ENCODE assay signal across 8 mouse cellular contexts in genomic region chr7:29238019-29238967, GRCm38 (mm10). TPM values are rescaled to one million over a fixed set of nuclear protein-coding genes. Genes with fewer than 3 reads are reported as not detected.
DNase-seq lines count a peak whose midpoint lies in the region; ATAC-seq and TF ChIP-seq lines count a peak whose summit lies in the region.

TSS of gene Yif1b (plus strand) at chr7:29238329.

- no peaks in the 10 kb centered on the region for H3K36me3 ChIP-seq in ES-Bruce4 (ENCODE audit: control insufficient read depth, insufficient read depth, low read length, poor library complexity, severe bottlenecking)
- H3K36me3 ChIP-seq in forebrain, embryonic 13.5 days (ENCODE audit: poor library complexity, severe bottlenecking), result no peaks in the 10 kb centered on the region
- H3K36me3 ChIP-seq in liver, postnatal 0 days (replicated peaks; ENCODE audit: insufficient read depth, low read length), result no peaks in the 10 kb centered on the region
- no peaks in the 10 kb centered on the region for H3K36me3 ChIP-seq in neural tube, embryonic 14.5 days (ENCODE audit: control insufficient read depth, insufficient read depth, low read length)

- intact Hi-C loops in heart, postnatal 10 days (cut with DNase I), result loop anchor here (2.0 kb wide), 1 partner anchor 57 kb away; the partner anchor contains the start of gene Psmd8

- H3K9ac ChIP-seq in ES-Bruce4 (ENCODE audit: low read depth, poor library complexity, severe bottlenecking), result peak within 1 kb of the TSS; percentile 37
- peak within 1 kb of the TSS; percentile 75 for H3K9ac ChIP-seq in forebrain, embryonic 13.5 days
- H3K9ac ChIP-seq in liver, postnatal 0 days (replicated peaks), result peak within 1 kb of the TSS; percentile 76
- H3K9ac ChIP-seq in neural tube, embryonic 14.5 days (replicated peaks; ENCODE audit: low read depth, low read length), result peak within 1 kb of the TSS; percentile 49

- peak; percentile 99 for DNase-seq in heart, postnatal 10 days
- peak; percentile 97 for DNase-seq in large intestine, adult 2 months (ENCODE audit: low read depth, low spot score)
- DNase-seq in liver, postnatal 0 days, result peak; percentile 99
- DNase-seq in testis, postnatal 10 days (ENCODE audit: low spot score), result peak; percentile 98

- H3K9me3 ChIP-seq in ES-Bruce4 (replicated peaks; ENCODE audit: control insufficient read depth, insufficient read depth, low read length, poor library complexity, severe bottlenecking), result no peaks in the 10 kb centered on the region
- no peaks in the 10 kb centered on the region for H3K9me3 ChIP-seq in forebrain, embryonic 13.5 days (replicated peaks)
- H3K9me3 ChIP-seq in liver, postnatal 0 days (ENCODE audit: low read length), result no peaks in the 10 kb centered on the region
- no peaks in the 10 kb centered on the region for H3K9me3 ChIP-seq in neural tube, embryonic 14.5 days (ENCODE audit: control insufficient read depth, low read length)

- H3K4me1 ChIP-seq in ES-Bruce4 (ENCODE audit: control insufficient read depth, insufficient read depth, low read length), result peaks cover 3% of the 10 kb centered on the region
- H3K4me1 ChIP-seq in forebrain, embryonic 13.5 days, result peaks cover 14% of the 10 kb centered on the region
- peaks cover 16% of the 10 kb centered on the region for H3K4me1 ChIP-seq in liver, postnatal 0 days (ENCODE audit: insufficient read depth)
- peaks cover 4% of the 10 kb centered on the region; the same call in 1 of the 2 replicates for H3K4me1 ChIP-seq in neural tube, embryonic 14.5 days (ENCODE audit: control insufficient read depth, insufficient read depth, low read length)

- peak; percentile 96 for ATAC-seq in cerebellum, adult (ENCODE audit: insufficient number of reproducible peaks, low FRiP score, low TSS enrichment)
- ATAC-seq in forebrain, embryonic 13.5 days, result peak; percentile 99
- ATAC-seq in liver, postnatal 0 days, result peak; percentile 98
- peak; percentile 97 for ATAC-seq in neural tube, embryonic 14.5 days (ENCODE audit: low read depth)

- peak within 1 kb of the TSS; percentile 80 for H3K27ac ChIP-seq in ES-Bruce4 (ENCODE audit: insufficient read depth, low read length)
- peak within 1 kb of the TSS; percentile 81 for H3K27ac ChIP-seq in forebrain, embryonic 13.5 days
- peak within 1 kb of the TSS; percentile 70 for H3K27ac ChIP-seq in liver, postnatal 0 days (ENCODE audit: low read depth)
- peak within 1 kb of the TSS; percentile 85 for H3K27ac ChIP-seq in neural tube, embryonic 14.5 days (ENCODE audit: low read depth, low read length)

- TF ChIP-seq POLR2A in ES-Bruce4 (IDR thresholded peaks at IDR 0.05; ENCODE audit: insufficient read depth, low read length), result peak; percentile 73

- no peak for TF ChIP-seq CTCF in ES-Bruce4 (IDR thresholded peaks at IDR 0.05; ENCODE audit: low read depth, low read length)
- TF ChIP-seq CTCF in liver, postnatal 0 days (IDR thresholded peaks at IDR 0.05; ENCODE audit: low read depth), result peak; percentile 17; the same call in 1 of the 2 replicates

- under 1% methylated on average over 60 of the region's 60 CpGs for WGBS in forebrain, embryonic 13.5 days
- WGBS in large intestine, adult 2 months, result under 1% methylated on average over 60 of the region's 60 CpGs
- under 1% methylated on average over 60 of the region's 60 CpGs for WGBS in liver, postnatal 0 days (ENCODE audit: insufficient replicate concordance)
- WGBS in neural tube, embryonic 14.5 days, result under 1% methylated on average over 60 of the region's 60 CpGs

- peak within 1 kb of the TSS; percentile 97 for H3K4me3 ChIP-seq in ES-Bruce4 (ENCODE audit: low read depth, low read length)
- peak within 1 kb of the TSS; percentile 64 for H3K4me3 ChIP-seq in forebrain, embryonic 13.5 days
- peak within 1 kb of the TSS; percentile 64 for H3K4me3 ChIP-seq in liver, postnatal 0 days (ENCODE audit: low read depth, low read length)
- H3K4me3 ChIP-seq in neural tube, embryonic 14.5 days (ENCODE audit: low read depth, low read length), result peak within 1 kb of the TSS; percentile 51

- peak within 1 kb of the TSS; percentile 87 for H3K4me2 ChIP-seq in forebrain, embryonic 13.5 days
- peak within 1 kb of the TSS; percentile 83 for H3K4me2 ChIP-seq in liver, postnatal 0 days (ENCODE audit: low read depth, low read length)
- peak within 1 kb of the TSS; percentile 58 for H3K4me2 ChIP-seq in neural tube, embryonic 14.5 days (ENCODE audit: low read depth, low read length)

- H3K27me3 ChIP-seq in ES-Bruce4 (ENCODE audit: control insufficient read depth, insufficient read depth, low read length, poor library complexity, severe bottlenecking), result no peaks in the 10 kb centered on the region
- peaks cover 12% of the 10 kb centered on the region for H3K27me3 ChIP-seq in forebrain, embryonic 13.5 days
- no peaks in the 10 kb centered on the region for H3K27me3 ChIP-seq in liver, postnatal 0 days (ENCODE audit: insufficient read depth, low read length)
- peaks cover 2% of the 10 kb centered on the region; the same call in 1 of the 2 replicates for H3K27me3 ChIP-seq in neural tube, embryonic 14.5 days (ENCODE audit: control insufficient read depth, insufficient read depth, low read length)

- TF ChIP-seq EP300 in ES-Bruce4 (IDR thresholded peaks at IDR 0.05; ENCODE audit: insufficient read depth, low read depth, low read length), result peak; percentile 43; the same call in 1 of the 2 replicates
- peak; percentile 74 for TF ChIP-seq EP300 in liver, postnatal 0 days (IDR thresholded peaks at IDR 0.05; ENCODE audit: low read depth)

RNA-seq across cellular contexts. Expression of gene Yif1b, which starts in this region (rescaled TPM):
- 50.9 and 55.2 TPM in 2 replicates for polyA plus RNA-seq in ES-Bruce4 (2011; ENCODE audit: insufficient read depth, insufficient read length, low read depth, missing spikeins)
- 73.4 and 75.5 TPM in 2 replicates for polyA plus RNA-seq in forebrain, embryonic 13.5 days (2015; fragmentation: Nextera tagmentation; extraction: Ambion mirVana)
- 10 to 100 TPM; 72.9 to 75.1 TPM for total RNA-seq in heart, postnatal 10 days (2021)
- polyA plus RNA-seq in large intestine, adult 2 months (2012; rRNA removed), result 49.5 and 53.2 TPM in 2 replicates
- 45.0 and 46.8 TPM in 2 replicates for polyA plus RNA-seq in liver, postnatal 0 days (2015; fragmentation: Nextera tagmentation; extraction: Ambion mirVana)
- polyA plus RNA-seq in neural tube, embryonic 14.5 days (2014; fragmentation: Nextera tagmentation; extraction: Ambion mirVana), result 95.3 and 104 TPM in 2 replicates

Comparison
In these comparisons a context has a peak if more than half of its experiments do, and no peak if none do; other contexts are left out.
1. Peak in every context shown above with its lines: DNase-seq, ATAC-seq, H3K4me3 ChIP-seq and H3K27ac ChIP-seq.